Mouse (Mus musculus) thymus, postnatal 4 days (tissue): ENCODE results near the gene Mgrn1.
A peak's percentile ranks its signal among the peaks of the same experiment; 100 is the strongest.

Experiments used
- DNase-seq: peaks from one replicate; pipeline ENCODE4 v3.0.0; 2021

Mgrn1 gene

DNA sequence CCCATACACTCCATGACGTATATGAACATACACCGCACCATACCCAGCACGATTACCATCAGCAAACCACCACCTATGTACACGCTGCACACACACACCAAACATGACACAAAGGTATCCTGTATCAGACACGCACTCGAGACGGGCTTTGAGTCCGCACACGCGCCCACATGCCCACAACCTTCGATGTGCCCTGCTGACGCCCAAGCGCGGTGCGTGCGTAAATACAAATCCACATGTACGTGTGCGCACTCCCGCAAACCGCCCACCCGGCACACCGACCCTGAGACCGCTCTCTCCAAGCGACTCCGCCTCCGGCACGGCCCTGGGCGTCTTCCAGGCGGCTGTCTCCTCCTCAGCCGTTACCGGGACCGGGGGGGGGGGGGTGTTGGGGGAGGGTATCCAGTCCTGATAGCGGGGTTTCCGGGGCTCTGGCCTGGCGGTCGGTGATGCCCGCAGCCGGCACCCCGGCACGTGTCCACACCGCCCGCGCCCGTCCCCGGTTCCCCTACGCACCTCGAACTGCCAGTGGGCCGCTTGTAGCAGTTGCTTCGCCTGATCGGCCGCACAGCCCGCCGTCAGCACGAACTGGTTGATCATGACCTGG, 6.8 kb upstream of the Mgrn1 start:
- peak; percentile 68 for DNase-seq

DNA sequence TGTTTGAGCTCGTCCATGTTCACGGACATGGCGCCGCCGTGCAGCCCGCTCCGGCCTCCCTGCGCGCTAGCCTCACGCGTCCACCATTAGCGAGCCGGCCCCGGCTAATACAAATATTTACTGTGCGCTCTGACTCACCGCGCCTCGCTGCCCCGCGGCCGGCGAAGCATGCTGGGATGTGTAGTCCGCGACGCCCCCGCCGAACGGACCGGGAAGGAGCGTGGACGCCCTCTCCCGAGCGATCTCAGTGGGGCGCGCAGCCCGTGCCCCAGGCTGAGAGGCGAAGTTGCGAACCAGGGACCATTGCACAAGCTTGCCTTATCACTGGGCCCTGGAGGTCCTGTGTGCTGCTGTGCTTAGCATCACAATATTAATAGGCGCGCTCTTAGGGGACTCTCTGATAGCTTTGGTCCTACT, 6.3 kb upstream of the Mgrn1 start:
- DNase-seq = peak; percentile 92

DNA sequence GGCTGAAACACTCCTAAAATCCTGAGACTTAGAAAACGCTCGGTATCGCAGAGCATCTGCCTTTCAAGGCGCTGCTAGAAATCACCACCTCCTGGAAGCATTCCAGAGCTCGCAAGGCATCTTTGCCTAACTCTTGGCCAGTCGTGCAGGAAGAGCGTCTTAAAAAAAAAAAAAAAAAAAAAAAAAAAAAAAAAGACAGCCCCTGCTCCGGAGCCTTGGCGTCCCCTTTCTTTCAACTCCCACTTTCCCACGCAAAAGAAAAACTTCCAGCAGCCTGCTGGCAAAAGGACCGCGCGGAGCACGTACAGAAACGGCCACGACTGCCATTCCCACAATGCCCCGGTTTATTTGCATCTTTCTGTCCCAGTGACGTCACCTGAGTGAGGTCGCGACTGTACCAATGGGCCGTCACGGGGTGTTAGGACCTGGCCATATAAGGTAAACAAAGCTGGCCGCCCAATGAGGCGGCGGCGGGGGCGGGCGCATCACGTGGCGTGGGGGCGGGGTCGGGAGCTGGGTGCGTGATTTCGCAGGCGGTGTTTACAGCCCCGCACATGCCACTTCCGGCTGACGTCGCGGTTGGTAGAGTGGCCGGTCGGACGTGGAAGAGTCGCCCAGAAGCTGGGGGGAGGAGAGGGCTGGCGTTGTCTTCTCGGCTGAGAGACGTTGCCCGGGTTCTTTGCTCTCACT, 5.8 kb upstream of the Mgrn1 start, which contains the start of gene Ubald1:
Gene Ubald1 (minus strand): TSS at position 180 of the 690 bp plus-strand sequence.
- DNase-seq = peak; percentile 98

DNA sequence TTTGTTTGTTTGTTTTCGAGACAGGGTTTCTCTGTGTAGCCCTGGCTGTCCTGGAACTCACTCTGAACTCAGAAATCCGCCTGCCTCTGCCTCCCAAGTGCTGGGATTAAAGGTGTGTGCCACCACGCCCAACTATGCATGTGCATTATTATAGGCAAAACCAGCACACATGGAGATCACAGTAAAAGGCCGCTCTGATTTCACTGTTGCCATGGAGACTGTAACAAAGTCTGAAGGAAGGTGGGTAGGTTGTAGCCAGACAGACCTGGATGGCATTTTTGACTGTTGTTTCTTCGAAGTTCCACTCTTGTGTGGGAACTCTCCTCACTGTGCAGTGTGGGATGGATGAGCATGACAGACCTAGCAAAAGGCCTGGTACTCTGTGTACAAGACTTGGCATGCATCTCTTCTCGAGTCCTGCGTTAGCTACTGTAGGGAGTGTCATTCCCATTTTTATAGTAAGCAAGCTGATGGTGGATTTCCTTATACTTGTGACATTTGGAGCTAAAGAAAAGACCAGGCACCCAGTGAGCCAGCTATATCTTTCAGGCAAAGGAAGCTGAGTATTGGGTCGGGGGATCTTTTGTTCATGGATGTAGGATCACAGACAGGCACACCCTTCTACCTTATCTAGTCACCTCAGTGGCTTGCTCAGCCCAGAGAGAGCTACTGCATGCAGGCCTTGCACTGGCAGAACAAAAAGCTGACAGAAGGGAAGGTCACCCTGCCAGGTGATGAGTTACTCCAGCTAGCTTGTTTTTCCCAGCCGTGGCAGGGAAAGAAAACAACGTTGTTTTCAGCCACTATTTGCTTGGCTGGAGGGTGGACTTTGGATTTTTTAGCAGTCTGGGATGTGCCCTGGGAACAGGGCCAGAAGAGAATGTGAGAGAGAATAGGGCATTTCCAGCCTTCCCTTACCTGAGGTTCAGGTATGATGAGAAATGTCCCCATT, 4.4 kb upstream of the Mgrn1 start:
- DNase-seq = no peak

DNA sequence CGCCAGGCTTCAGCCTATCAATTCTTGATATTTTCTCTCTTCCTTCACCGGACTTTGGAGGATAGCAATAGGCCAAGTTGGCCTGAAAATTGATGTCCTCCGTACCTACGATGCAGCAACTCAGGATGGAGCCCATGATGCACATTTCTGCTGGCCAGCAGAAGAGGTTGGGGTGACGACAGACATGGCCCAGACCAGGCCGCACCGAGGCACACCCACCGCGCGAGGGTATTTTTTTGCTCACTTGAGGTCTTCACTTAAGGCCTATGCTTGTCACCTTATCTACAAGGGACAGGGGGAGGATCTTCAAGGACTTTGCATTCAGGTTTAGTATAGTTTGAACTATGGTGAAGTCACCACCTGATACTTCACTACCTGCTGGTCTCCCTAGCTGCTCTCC, 1.1 kb upstream of the Mgrn1 start:
- DNase-seq = no peak

DNA sequence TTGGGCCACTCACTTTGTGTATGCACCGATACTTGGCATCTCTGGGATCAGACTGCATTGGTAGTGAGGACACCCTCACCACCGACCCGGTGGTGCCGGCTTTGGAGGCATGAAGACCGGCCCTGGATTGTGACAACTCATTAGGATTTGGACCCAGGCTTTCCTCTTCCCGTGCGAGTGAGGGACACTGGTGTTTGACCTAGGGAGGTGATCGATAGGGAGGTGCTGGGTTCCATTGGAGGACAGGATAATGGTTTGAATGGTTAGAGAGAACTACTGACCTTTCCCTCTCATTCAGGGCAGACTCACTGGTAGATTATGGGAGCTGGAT, 606 bp downstream of the Mgrn1 start:
- DNase-seq = no peak

DNA sequence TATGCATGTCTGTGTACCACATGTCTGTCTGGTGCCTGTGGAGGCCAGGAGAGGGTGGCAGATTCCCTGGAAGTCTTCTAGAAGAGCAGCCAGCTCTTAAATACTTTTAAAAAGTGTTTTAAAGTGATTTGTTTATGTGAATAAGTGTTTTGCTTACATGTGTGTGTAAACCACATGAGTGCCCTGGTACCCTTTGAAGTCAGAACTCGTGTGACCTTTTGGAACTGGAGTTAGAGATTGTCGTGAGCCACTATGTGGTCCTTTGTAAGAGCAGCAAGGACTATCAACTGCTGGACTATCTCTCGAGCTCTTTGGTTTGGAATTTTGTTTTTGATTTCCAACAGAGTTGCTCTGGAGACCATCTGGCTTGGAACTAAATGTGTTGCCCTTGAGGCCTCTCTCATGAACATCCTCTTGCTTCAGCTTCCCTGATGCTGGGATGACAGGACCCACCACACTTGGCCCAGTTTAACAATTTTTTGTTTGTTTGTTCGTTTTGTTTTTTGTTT, 4.2 kb downstream of the Mgrn1 start:
- DNase-seq = no peak

DNA sequence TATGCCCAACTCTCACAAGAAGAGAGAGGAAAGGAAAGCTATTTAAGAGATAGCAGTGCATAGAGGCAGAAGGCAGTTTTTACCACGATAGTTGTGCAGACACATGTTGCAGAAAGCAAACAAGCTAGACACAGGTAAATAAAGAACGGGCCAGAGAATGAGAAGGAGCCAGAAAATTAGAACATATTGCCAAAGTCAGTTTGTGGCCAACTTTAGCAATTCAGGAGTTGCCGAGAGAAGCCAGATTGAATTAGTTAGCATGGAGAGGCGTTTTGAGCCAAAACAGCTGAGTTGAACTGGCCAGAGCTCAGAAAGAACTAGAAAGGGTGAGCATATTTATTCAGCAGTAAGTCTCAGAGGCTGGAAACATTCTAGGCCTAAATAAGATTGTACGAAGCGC, 6.1 kb downstream of the Mgrn1 start:
- no peak for DNase-seq

DNA sequence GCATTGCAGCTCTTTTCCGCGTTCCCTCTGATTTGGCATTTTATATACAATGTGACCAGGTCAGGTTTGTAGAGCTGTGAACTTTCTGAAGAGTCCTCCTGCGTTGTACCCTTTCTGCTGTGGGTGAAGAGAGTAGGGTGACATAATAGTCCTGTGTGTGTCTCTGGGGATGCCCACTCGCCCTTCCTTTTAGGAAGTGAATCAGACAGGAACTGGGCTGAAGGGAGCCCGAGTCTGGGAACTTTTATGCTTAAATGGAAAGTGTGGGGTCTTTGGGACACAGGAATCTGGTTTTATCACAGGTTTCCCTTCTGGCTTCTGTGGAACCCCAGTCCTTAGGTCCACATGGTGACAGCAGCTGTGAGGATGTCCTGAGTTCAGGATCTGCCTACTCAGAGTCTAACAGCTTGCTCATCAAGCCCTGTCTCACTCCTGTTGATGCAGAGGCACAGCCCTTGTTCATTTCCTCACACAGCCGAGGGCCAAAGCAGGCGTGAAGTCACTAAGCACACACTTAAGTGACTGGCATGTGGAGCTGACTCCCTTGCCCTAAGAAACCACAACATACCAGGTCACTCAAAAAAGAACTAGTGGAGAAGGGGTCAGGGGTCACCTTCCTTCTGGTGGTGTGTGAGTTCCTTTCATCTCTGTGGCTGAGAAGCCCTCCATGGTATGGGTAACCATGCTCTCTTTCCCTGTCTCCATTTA, 8.3 kb downstream of the Mgrn1 start:
- no peak for DNase-seq

DNA sequence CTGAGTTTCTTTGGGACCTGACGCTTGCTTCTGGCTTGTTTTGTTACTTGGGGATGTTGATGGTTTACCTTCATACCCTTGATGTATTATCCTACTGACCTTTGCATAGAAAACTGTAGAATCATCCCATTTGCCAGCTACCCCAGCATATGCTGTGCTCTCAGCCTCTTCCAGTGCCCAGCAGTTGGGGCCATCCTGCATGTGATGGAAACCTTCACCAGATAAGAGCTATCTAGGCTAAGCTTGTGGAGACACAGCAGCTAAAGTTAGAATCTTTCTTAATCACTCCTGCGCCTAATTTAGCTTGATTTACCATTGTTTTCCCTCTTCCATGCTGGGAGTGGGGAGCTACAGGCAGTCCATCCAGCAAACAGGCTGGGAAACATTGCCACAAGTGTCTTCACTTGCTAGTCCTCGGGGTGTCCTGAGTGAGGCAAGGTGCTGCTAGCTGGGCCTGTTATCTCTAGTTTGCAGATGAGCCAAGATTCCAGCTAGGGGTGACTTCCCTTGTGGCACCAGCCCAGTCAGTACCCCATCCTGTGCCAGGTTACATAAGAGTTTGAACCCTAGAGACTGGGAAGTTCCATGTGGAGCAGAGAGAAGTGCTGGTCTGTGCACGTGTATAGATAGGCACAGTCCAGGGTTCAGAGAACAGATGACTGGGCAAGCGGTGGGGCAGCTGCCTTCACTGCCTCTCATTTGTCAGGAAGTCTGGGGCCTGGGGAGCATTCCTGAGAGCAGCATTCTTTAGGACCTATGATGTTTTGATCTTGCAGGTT, 10.4 kb downstream of the Mgrn1 start:
- DNase-seq = no peak

DNA sequence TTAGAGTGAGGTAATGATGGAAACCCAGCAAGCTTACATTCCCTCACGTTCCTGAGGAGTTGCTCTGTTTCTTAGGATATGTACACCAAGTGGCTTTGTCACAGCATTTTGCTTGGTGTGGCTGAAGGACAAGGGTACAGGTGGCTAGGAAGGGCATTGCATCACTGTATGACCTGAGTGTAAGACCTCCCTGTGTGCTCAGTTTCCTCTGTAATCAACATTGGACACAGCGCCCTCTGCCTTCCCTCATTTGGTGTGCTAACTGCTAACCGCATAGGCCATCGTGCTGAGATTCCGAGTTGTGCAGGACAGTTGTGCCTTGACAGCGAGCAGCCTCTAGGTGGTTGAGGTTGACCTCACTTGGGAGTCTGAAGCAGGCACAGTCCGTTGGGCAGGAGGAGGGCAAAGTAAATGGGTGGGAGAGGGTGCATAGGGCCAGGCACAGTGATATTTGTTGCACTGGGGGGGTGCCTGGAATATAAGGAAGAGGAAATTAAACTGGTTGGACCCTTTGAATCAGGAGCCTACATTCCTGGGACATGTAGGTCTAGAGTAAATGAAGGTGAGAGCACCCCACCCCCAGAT, 11.2 kb downstream of the Mgrn1 start:
- peak; percentile 39 for DNase-seq

DNA sequence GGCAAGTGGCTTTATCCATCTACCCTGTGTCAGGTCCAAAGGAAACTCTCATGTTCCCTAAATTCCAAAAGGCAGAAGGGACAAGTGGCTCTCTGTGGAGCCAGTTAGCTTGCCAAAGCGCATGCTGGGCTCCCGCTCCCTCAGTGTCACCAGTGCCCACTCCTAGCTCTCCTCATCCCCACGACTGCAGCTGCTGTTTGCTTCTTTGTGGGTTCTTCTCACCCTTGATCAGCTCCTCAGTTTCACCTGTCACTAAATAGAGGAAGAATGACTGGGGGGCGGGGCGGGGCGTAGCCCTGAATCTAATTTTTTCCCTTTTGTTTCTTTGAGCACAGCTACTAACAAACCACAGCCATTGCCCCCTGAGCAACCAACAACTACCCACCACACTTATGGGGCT, 12.8 kb downstream of the Mgrn1 start:
- peak; percentile 57 for DNase-seq

DNA sequence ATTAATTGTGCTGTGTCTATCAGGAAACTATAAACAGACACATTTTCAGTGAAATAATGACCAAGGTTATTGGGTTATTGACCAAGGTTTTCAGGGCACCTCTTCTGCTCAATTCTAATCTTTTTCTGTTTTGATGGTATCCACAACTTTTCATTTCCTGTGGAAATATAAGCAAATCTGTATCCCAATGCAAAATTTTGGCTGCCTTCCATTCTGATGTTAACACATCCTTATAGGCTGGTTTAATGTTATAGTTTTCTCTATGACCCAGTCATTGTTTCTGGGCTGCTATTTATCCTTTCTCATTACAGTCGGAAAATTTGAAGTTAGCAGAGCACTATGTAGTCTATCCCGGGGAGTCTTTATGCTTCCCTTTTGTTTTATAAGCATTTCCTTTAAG, 13.7 kb downstream of the Mgrn1 start:
- no peak for DNase-seq

DNA sequence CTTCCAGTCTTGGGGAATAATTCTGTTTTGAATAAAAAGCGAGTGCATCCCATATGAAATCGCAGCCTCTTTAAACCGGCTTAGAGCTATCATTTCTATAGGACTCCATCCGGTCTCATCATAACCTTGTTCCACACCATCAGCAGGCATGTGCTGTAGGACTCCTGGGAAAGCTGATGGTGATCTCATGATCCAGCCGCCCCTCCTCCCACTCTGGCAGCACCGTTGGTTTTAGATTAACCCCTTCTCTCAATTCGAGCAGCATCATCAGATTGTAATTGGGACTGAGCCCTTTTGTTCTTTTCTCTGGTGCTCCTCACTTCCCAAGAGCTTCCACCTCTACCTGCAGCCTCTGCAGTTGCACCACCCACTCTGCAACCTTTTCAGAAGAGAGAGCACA, 15.1 kb downstream of the Mgrn1 start:
- DNase-seq = no peak

DNA sequence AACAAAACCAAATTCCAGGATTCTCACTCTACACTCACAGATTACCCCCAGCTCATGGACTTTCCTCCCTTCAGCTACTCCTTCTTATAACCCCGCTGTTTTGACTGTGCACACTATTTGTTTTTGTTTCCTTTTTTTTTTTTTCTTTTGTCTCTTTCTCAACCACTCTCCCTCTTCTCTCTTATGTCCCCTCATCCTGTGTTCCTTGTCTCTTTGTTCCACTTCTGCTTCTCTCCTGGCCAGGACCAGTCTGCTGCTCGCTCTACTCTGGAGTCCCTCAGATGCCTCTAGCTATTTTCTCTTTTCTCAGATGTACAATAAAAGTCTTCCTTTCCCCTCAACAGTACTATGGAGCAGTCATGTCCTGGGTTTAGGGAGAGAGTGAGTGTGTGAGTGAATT, 16.3 kb downstream of the Mgrn1 start:
- no peak for DNase-seq

DNA sequence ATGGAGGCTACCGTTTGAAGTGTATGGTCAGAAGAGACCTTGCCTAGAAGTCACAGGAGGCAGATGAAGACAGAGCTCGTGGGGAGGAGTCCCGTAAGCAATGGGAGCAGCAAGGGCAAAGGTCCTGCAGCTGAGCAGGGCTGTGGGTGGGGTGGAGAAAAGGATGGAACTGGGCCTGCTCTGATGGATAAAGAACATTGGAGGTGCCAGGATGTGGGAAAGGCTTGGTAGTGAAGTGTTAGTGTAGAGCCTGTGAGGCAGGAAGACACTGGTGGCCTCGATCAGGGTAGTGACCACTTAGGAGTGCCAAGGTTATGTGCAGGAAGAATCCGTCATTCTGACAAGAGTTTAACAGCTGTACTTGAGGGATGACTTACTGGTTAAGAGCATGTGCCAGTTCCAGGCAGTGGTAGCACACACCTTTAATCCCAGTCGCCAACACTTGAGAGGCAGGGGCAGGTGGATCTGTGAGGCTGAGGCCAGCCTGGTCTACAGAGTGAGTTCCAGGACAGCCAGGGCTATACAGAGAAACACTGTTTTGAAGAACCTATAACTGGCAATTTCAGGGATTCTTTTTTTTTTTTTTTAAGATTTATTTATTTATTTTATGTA, 17.5 kb downstream of the Mgrn1 start:
- no peak for DNase-seq

DNA sequence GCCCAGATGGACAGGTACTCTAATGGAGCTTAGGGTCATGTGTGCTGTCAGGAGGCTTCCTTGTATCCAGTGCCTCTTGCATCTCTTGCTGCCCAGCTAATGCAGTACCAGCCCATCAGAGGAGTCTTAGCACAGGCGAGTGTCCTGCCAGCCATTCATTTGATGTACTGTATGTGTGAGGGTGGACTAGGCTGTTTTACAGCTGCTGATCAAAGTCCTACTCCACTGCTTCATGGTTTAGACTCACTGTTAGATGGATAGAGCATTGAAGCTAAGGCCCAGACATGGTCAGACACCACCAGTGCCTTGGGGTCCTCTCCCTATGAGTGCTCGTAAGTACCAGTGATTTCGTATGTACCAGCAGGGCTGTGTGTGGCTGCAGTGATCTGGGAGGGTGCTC, 18.8 kb downstream of the Mgrn1 start:
- no peak for DNase-seq

DNA sequence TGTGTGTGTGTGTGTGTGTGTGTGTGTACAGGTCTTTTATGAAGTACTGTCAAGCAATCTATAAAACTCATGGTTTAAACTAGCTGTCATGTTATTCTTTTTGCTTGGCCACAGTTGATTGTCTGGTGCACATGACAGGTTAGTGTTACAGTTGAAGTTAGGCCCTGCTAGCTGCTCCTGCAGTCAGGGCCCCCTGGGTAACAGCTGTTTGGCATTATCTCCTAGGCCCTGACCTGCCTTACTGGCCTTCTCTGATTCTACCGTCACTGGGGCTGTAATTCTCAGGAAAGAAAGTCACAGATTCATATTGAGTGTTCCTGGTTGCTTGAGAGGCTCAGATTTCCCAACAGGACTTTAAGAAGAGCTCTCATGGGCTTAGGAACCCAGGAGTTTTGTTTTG, 19.5 kb downstream of the Mgrn1 start:
- DNase-seq = no peak

DNA sequence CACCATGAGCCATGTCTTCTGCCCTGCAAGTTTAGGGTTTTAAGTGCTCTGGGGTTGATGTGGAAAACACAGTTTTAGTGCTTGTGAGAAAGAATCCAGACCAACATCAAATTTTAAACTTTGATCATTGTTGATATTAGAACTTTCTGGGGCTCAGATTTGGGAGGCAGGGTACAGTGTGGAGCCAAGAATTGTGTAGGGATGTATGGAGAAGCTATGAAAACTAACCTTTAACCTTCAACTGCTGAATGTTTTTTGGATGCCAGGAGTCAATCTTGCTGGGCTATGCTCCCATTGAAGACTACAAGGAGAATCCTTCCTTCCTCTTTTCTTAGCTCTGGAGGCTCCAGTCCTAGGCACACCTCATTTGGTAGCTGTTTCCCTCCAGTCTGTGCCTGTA, 20.5 kb downstream of the Mgrn1 start:
- DNase-seq = no peak

DNA sequence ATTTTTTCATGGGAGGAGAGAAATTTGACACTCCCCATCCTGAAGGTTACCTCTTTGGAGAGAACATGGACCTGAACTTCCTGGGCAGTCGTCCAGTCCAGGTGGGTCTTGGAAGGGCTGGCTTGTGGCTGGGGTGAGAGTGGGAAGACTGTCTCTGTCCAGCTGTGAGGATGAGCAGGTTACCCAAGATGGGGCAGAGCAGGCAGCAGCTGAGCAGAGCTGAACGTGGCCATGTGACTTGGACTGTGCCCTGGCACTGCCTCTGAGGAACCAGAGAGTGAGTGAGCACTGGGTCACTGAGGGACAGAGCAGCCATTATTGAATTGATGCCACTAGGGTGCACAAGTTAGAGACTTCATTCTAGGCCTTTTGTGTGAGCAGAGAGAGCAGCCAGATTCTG, 21.3 kb downstream of the Mgrn1 start:
- no peak for DNase-seq

DNA sequence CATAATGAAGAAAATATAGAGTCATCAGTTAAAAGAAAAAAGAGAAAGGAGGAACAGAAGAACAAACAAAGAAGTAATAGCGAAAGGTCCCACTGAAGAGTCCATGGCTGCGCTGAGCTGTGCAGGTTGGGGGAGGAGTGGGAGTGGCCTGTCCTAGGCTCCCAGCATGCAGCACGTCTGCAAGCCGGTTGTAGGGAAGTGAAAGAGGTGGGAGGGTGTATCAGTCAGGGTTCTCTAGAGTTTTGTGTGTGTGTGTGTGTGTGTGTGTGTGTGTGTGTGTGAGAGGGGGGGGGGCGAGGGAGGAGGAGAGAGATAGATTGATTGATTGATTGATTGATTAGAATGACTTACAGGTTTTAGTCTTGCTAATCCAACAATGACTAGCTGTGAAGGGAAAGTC, 21.9 kb downstream of the Mgrn1 start:
- peak; percentile 31 for DNase-seq
